Mouse (Mus musculus) Muller cell, postnatal 12 days (primary cell): ENCODE data around the gene Tubb2b.

Experiments
- DNase-seq: peaks from one replicate; pipeline ENCODE4 v3.0.0-alpha.2; 2015; ENCODE audit errors: inconsistent ontology term

Gene Tubb2b

GRCm38 (mm10) chr13:34136605-34137004 is 6.3 kb upstream of the Tubb2b start:
- no peak for DNase-seq

- DNase-seq = no peak
These were observed 4.0 kb upstream of the Tubb2b start for GRCm38 (mm10) chr13:34134276-34134675.

GRCm38 (mm10) chr13:34133326-34134071 is 3.2 kb upstream of the Tubb2b start:
- DNase-seq = no peak

GRCm38 (mm10) chr13:34132875-34133274 is 2.6 kb upstream of the Tubb2b start:
- no peak for DNase-seq

- DNase-seq = peak; percentile 17
These were observed 2.0 kb upstream of the Tubb2b start for GRCm38 (mm10) chr13:34132299-34132698.

- DNase-seq = peak; percentile 42
These were observed 1.4 kb upstream of the Tubb2b start for GRCm38 (mm10) chr13:34131708-34132060.

GRCm38 (mm10) chr13:34131011-34131707 is 893 bp upstream of the Tubb2b start:
- DNase-seq = peak; percentile 82

- peak; percentile 75 for DNase-seq
These were observed 611 bp downstream of the Tubb2b start for GRCm38 (mm10) chr13:34129485-34130225.

- DNase-seq = no peak
These were observed 1.8 kb downstream of the Tubb2b start for GRCm38 (mm10) chr13:34128276-34129114.

GRCm38 (mm10) chr13:34125711-34126110 is 4.6 kb downstream of the Tubb2b start:
- DNase-seq = no peak

GRCm38 (mm10) chr13:34120536-34120935 is 9.7 kb downstream of the Tubb2b start:
- no peak for DNase-seq

GRCm38 (mm10) chr13:34119406-34119805 is 10.9 kb downstream of the Tubb2b start:
- no peak for DNase-seq

- no peak for DNase-seq
These were observed 11.4 kb downstream of the Tubb2b start for GRCm38 (mm10) chr13:34118816-34119215.

- DNase-seq = no peak
These were observed 13.8 kb downstream of the Tubb2b start for GRCm38 (mm10) chr13:34116508-34116907.

GRCm38 (mm10) chr13:34114654-34115053 is 15.6 kb downstream of the Tubb2b start:
- DNase-seq = no peak

GRCm38 (mm10) chr13:34113086-34113485 is 17.2 kb downstream of the Tubb2b start:
- peak; percentile 87 for DNase-seq

- peak; percentile 80 for DNase-seq
These were observed 17.7 kb downstream of the Tubb2b start for GRCm38 (mm10) chr13:34112369-34113081.

- DNase-seq = no peak
These were observed 18.4 kb downstream of the Tubb2b start for GRCm38 (mm10) chr13:34111878-34112277.

GRCm38 (mm10) chr13:34111019-34111418 is 19.2 kb downstream of the Tubb2b start:
- DNase-seq = no peak

- peak; percentile 69 for DNase-seq
These were observed 20.6 kb downstream of the Tubb2b start for GRCm38 (mm10) chr13:34109677-34110058.
